Mouse (Mus musculus) ovary, adult 18-20 months (tissue): ENCODE measurements around the gene Trib3.

ENCODE experiments used
- DNase-seq: peaks from one replicate; pipeline ENCODE4 v3.0.0; 2022; ENCODE audit warnings: low spot score, mixed read lengths

Gene Trib3

GRCm38 (mm10) chr2:152346776-152347465, 3.1 kb upstream of the Trib3 start:
- DNase-seq = no peak

GRCm38 (mm10) chr2:152345393-152345792, 1.6 kb upstream of the Trib3 start:
- DNase-seq = no peak

- no peak for DNase-seq
These were observed 1.1 kb upstream of the Trib3 start for GRCm38 (mm10) chr2:152344909-152345308.

GRCm38 (mm10) chr2:152344361-152344760, 529 bp upstream of the Trib3 start:
- DNase-seq = no peak

- no peak for DNase-seq
These were observed 4.1 kb downstream of the Trib3 start for GRCm38 (mm10) chr2:152339631-152340179.

GRCm38 (mm10) chr2:152338319-152338718, 5.5 kb downstream of the Trib3 start:
- no peak for DNase-seq

GRCm38 (mm10) chr2:152337591-152338212, 6.1 kb downstream of the Trib3 start:
- no peak for DNase-seq

GRCm38 (mm10) chr2:152336856-152337255, 7.0 kb downstream of the Trib3 start:
- no peak for DNase-seq

- no peak for DNase-seq
These were observed 8.5 kb downstream of the Trib3 start for GRCm38 (mm10) chr2:152335289-152335820.

- no peak for DNase-seq
These were observed 10.4 kb downstream of the Trib3 start for GRCm38 (mm10) chr2:152333345-152334006.

GRCm38 (mm10) chr2:152332101-152332825, 11.6 kb downstream of the Trib3 start, which contains the start of gene Rbck1:
TSS of gene Rbck1 (minus strand) at chr2:152332653.
- DNase-seq = peak; percentile 82

GRCm38 (mm10) chr2:152330858-152331423, 12.9 kb downstream of the Trib3 start:
- no peak for DNase-seq

- no peak for DNase-seq
These were observed 15.9 kb downstream of the Trib3 start for GRCm38 (mm10) chr2:152327980-152328379.

- no peak for DNase-seq
These were observed 17.2 kb downstream of the Trib3 start for GRCm38 (mm10) chr2:152326654-152327053.

- DNase-seq = no peak
These were observed 17.7 kb downstream of the Trib3 start for GRCm38 (mm10) chr2:152326157-152326556.

GRCm38 (mm10) chr2:152324842-152325241, 19.0 kb downstream of the Trib3 start:
- DNase-seq = no peak

- no peak for DNase-seq
These were observed 19.9 kb downstream of the Trib3 start for GRCm38 (mm10) chr2:152323971-152324370.

- no peak for DNase-seq
These were observed 21.6 kb downstream of the Trib3 start for GRCm38 (mm10) chr2:152322198-152322597.

GRCm38 (mm10) chr2:152321558-152321957, 22.3 kb downstream of the Trib3 start:
- no peak for DNase-seq

GRCm38 (mm10) chr2:152317054-152317453, 26.8 kb downstream of the Trib3 start:
- no peak for DNase-seq

GRCm38 (mm10) chr2:152313926-152314325, 29.9 kb downstream of the Trib3 start:
- DNase-seq = no peak

GRCm38 (mm10) chr2:152312996-152313395, 30.8 kb downstream of the Trib3 start:
- DNase-seq = no peak
